Mouse (Mus musculus): Measurements from ENCODE around the gene Col19a1.
"Not testable (repeated sequence)": the region's sequence is repeated elsewhere in the genome, so short reads cannot be mapped to it uniquely, and the experiment has no call there.

Gene Col19a1

GRCm38 (mm10) chr1:24587141-24587541 lies at the start of gene Col19a1:
Col19a1 (minus strand) TSS chr1:24587472.
- peak in 1 of 2 experiments; percentile 13 for DNase-seq (ENCODE audit: low spot score in 2 of 2)

DNA sequence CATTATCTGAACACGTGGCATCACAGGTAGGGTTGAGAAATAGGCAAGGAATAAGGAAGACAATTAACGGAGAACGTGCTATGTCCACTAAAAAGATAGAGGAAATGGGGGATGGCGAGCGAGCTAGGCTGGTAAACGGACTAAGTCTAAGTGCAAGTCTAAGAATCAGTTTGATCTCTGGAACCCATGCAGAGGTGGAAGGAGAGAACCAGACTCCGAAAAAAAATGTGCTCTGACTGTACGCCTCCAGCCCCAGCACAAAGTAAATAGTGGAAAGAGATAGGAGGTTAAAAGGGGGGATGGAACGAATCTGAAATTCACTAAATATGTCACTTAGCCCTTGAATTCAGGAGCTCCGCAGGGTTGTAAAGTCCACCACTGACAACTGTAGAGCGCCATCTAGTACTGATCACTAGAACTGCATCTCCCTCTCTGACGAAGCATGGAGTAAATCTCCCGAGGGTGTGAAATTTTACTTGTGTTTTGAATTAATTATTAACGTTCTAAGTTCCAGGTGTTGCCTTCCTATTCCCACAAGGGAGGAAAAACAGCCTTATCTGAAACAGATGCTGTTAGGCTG lies 46.4 kb upstream of the Col19a1 start:
- DNase-seq (ENCODE audit: low spot score in 2 of 2) = no peak

GRCm38 (mm10) chr1:24612556-24612955 lies 25.3 kb upstream of the Col19a1 start:
- DNase-seq (ENCODE audit: low spot score in 2 of 2) = not testable (repeated sequence)

DNA sequence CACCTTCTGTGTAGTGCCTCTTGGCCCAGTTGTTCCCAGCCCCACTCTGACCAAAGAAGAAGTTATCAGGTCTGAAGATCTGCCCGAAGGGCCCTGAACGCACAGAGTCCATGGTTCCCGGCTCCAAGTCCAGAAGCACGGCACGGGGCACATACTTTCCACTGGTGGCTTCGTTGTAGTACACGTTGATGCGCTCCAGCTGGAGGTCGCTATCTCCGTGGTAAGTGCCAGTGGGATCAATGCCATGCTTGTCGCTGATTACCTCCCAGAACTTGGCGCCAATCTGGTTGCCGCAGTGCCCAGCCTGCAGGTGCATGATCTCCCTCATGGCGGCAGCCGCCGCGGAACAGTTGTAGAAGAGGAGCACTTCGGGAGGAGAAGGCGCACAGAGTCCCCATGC lies 7.8 kb upstream of the Col19a1 start:
- DNase-seq (ENCODE audit: low spot score in 2 of 2) = no peak

DNA sequence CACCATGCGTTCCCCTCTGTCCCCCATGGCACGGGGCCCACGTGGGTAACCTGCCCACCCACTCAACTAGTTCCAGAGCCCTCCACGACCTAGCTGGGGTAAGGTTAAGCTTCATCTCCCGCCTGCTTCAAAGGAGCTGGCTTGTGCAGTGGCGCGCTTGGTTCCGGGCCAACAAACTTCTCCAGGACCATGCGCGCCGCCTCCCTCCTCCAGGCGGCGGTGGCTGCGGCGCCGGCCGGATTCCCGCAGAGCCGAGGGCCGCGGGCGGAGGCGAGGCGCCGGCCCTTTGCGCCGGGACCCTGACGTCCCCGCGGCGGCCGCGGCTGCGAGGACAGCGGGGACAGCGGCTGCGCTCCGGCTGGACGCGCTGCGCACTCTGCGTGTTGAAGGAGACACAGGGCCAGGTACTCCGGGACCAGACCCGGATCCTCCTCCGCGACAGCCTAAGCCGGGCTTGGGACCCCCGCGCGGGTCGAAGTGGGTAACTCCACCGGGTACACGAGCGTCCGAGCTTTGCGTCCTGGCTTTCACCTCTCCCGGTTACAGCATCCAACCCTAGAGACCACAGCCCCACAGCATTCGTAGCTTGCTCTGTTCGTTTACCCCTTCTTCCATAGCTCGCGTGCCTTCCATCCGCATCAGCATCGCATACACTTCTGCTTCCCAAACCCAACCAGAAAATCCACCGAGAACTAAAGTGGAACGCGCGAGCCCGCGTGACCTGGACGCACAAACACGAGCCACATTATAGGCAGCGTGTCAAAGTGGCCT lies 717 bp downstream of the Col19a1 start:
- peak; percentile 6 to 36 for DNase-seq (ENCODE audit: low spot score in 2 of 2)

DNA sequence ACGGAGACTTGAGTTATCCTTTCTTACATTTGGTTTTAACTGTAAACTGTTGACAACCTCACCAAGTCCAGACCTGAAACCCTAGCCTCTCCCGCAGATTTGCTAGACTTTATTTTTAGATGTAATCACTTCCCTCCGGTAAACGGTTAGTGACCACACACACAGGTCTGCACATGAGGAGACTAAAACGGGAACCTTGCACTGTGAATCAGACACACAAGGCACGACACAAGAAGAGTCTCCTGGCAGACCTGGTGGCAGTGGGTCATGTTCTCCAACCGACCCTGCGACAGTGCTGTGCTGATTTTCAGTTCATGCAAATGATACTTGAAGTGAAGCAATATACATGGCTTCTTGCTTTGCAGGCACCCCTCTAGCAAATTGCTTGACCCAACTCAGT lies 14.7 kb downstream of the Col19a1 start:
- DNase-seq (ENCODE audit: low spot score in 2 of 2) = no peak

GRCm38 (mm10) chr1:24564113-24564512 lies 23.2 kb downstream of the Col19a1 start:
- DNase-seq (ENCODE audit: low spot score in 2 of 2) = no peak

DNA sequence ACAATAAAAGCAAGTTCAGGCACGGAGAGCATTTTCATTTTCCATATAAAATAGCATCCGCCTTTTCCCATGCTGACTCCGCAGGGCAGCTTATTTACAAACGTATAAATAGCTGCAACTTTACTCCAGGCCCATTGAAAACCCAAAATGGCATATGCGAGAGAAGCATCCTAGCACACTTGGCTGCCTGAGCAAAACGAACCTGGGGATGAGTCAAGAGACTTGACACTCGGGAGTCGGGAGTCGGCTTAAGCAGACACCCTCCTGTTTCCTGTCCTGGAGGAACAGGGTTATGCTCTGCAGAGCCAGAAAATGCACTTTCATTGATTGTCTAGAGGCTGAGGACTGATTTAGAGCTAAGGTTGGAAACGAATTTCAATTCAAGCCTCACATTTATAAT lies 29.3 kb downstream of the Col19a1 start:
- no peak for DNase-seq (ENCODE audit: low spot score in 2 of 2)

DNA sequence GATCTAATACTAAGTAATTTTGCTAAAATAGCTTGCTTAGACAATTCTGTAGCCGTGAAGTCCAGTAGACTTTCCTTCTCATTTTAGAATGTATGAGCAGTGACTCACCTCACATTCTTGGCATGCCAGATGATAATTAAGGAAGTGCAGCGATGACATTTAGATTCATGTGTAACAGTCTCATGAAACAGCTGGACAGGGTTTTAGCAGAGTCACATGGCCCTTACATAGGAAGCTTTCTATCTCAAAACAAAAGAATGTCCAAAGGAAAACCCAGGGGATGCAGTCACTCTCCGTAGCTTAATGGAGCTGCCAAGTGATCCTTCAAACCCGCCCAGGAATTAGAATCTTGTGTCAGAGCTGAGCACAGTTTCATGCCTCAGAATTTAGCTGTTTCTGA lies 33.8 kb downstream of the Col19a1 start:
- DNase-seq (ENCODE audit: low spot score in 2 of 2) = no peak

GRCm38 (mm10) chr1:24550560-24551280 lies 36.6 kb downstream of the Col19a1 start:
- no peak for DNase-seq (ENCODE audit: low spot score in 2 of 2)

DNA sequence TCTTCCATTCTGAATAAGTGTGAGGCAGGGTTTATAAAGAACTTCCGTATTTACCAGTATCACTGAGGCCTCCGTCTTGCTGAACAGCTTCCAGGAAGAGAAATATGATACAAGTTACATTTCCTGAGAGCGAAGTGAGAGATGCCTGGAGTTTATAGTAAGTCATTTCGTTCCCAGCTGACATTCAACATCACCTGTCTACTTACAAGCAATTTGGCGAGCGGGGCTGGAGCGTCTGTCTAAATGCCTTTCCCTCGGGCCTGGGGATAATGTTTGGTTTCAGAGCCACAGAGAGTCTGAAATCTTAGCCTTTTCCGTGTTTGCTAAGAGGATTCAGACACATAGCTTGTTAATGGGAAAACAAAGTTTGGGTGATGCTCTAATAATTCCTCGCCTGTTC lies 37.2 kb downstream of the Col19a1 start:
- DNase-seq (ENCODE audit: low spot score in 2 of 2) = no peak

GRCm38 (mm10) chr1:24549050-24549449 lies 38.2 kb downstream of the Col19a1 start:
- DNase-seq (ENCODE audit: low spot score in 2 of 2) = no peak

DNA sequence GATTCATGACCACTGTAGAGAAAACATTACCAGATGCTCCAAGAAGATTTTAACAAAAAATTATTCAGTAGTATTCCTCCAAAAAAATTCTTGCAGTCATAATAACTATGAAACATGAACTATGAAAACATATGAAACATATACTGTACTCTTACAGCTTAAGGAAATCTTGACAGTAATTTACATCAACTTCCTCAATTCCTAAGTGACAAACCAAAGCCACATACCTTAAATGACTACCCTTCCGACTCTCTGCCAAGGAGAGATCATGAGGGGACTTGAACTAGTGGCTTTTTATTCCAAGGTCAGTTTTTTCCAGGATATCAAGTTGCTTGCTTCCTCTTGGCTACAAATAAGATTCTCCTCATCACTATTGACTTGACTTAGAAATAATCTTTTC lies 39.7 kb downstream of the Col19a1 start:
- DNase-seq (ENCODE audit: low spot score in 2 of 2) = no peak

DNA sequence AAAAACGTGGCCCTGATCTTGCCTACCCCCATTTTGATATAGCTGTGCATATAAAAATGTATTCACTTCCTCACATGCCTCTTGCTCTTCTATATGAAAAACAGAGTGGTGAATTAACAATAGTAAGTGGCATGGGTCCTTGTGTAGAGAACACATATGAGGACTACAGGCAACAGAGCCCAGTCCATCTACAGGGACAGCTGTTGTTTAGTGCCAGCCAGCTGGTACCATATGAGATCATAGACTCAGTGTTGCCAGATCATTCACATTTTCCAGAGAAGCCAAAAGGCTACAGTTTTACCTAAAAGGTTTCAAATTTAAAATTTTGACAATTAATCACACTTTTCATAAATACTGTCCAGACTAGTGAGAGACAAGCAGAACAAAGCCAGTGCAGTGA lies 47.4 kb downstream of the Col19a1 start:
- DNase-seq (ENCODE audit: low spot score in 2 of 2) = no peak

GRCm38 (mm10) chr1:24527194-24527593 lies 60.1 kb downstream of the Col19a1 start:
- no peak for DNase-seq (ENCODE audit: low spot score in 2 of 2)

GRCm38 (mm10) chr1:24517462-24517861 lies 69.8 kb downstream of the Col19a1 start:
- no peak for DNase-seq (ENCODE audit: low spot score in 2 of 2)

DNA sequence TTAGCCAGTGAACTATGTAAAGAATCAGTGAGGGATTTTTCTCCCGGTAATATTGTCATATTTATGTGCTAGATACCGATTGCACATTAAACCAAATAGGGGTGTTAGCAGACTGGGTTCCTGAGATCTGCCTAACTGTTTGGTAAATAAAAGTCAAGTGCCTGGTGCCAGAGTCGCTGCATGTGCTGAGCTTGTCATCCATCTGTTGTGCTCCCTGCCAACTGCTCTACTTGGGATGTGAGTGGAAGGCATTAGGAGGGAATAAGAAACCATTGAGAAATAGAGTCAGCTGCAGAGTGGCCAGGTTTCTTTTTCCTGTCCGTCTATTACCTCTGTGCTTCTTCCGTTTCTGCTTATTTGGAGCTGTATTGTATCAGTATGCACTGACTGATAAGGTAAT lies 71.9 kb downstream of the Col19a1 start:
- DNase-seq (ENCODE audit: low spot score in 2 of 2) = no peak

GRCm38 (mm10) chr1:24511536-24511935 lies 75.7 kb downstream of the Col19a1 start:
- no peak for DNase-seq (ENCODE audit: low spot score in 2 of 2)

- no peak for DNase-seq (ENCODE audit: low spot score in 2 of 2)
Observed at GRCm38 (mm10) chr1:24495400-24495799, 91.9 kb downstream of the Col19a1 start.

GRCm38 (mm10) chr1:24484161-24484560 lies 103.1 kb downstream of the Col19a1 start:
- no peak for DNase-seq (ENCODE audit: low spot score in 2 of 2)

GRCm38 (mm10) chr1:24471096-24471710 lies 116.1 kb downstream of the Col19a1 start:
- no peak for DNase-seq (ENCODE audit: low spot score in 2 of 2)

DNA sequence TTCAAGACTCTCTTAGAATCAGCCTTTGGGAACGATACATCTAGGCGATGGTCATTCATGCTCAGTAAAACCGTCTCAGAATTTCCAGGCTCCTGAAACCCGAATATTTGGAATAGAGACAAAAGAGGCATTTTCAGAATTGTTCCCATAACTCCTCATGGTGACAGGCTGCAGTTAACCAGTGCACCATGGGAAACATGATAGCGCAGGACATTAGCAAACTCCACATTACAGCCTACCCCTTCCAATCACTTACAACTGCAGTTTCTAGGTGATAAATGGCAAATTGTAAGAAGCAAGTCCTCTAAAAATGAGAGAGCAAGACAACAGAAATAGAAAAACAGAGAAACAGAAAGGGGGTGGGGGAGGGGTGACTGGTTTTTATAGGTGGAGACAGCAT lies 116.6 kb downstream of the Col19a1 start:
- DNase-seq (ENCODE audit: low spot score in 2 of 2) = no peak

Data from frontal cortex, postnatal 10 days (tissue).